Mouse (Mus musculus): ENCODE results near the gene Aqp2.

Gene Aqp2

DNA sequence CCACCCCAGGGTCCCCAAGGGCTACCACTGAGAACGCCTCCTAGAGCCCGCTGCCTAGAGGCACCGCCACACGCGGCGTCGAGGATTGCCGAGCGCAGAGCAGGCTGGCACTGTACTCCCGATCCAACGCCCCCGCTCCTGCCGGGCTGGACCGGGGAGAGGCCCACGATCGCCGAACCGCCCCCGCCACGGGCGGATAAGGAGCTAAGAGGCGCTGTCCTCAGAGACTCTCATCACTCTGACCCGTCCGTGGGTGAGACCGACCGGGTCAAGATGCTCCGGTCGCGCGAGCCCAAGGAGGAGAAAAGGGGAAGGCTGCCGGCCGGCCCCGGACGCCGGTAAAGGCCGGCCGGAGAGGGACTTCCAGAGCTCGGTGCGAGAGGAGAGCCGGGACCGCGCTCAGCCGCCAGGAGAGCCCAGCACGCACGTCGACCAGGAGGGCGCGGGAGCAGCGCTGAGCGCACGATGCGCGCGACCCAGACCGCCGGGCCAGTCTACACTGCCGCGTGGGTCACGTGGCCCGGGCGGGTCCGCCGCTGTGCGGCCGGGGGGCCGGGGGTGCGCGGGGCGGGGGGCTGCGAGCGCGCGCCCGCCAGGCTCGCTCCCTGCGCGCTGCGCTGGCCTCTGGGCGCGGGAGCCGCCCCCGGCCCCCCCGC lies 11.7 kb downstream of the Aqp2 start, which contains the start of gene Aqp5:
Aqp5 (plus strand) TSS at position 354 of the 656 bp plus-strand sequence.
- DNase-seq (ENCODE audit: low spot score), result no peak

- peak; percentile 28 for DNase-seq (ENCODE audit: low spot score)
Observed at GRCm38 (mm10) chr15:99592177-99592576, 13.3 kb downstream of the Aqp2 start.

GRCm38 (mm10) chr15:99592877-99593276 lies 14.0 kb downstream of the Aqp2 start:
- no peak for DNase-seq (ENCODE audit: low spot score)

DNA sequence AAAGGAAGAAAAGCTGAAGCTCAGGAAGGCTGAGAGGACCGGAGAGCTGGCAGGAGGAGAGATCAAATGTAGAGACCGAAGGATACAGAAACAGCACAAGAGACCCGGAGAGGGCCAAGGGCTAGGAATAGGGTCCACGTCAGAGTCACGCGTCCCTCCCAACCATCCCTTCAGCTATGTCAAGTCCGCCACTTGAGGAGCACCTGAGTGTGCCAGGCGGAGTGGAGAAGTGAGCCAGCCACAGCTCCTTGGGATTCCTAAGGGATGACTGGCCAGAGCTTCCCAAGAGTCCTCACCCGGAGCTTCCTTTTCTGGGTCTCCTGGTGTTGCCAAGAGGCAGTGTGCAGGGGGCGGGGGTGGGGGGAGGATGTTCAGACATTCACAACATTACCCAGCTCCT lies 16.1 kb downstream of the Aqp2 start:
- no peak for DNase-seq (ENCODE audit: low spot score)

DNA sequence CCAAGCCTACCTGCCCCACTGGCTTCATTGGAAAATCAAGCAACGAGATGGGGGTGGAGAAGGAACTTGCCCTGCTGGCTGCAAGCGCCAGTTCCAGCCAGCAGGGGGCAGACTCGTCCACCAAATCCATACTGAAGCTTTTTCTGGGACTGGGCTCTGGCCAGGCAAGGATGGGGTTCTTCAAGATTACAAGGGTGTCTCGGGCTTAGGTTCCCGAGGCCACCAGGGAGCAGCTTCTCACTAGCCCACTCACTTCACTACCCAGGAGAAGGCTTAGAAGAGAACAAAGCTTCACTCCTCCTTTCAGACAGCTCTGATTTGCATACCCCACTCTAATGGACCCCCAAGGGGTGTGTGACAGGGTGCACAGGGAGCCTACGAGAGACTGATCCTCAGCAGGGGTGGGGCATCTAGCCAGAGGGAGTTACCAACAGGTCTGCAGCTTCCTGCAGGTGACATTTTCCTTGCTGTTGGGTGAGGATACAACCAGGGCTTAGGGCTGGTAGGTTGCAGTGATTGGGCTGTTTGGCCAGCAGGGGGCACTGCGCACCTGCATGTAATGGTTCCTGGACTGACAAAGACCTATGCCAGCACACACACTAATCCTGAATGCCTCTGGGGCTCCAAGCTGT lies 17.3 kb downstream of the Aqp2 start:
- peak; percentile 64 for DNase-seq (ENCODE audit: low spot score)

- DNase-seq (ENCODE audit: low spot score), result no peak
Observed at GRCm38 (mm10) chr15:99596841-99597240, 18.0 kb downstream of the Aqp2 start.

GRCm38 (mm10) chr15:99597596-99597995 lies 18.7 kb downstream of the Aqp2 start:
- DNase-seq (ENCODE audit: low spot score), result no peak

GRCm38 (mm10) chr15:99599245-99600070 lies 20.6 kb downstream of the Aqp2 start:
- no peak for DNase-seq (ENCODE audit: low spot score)

DNA sequence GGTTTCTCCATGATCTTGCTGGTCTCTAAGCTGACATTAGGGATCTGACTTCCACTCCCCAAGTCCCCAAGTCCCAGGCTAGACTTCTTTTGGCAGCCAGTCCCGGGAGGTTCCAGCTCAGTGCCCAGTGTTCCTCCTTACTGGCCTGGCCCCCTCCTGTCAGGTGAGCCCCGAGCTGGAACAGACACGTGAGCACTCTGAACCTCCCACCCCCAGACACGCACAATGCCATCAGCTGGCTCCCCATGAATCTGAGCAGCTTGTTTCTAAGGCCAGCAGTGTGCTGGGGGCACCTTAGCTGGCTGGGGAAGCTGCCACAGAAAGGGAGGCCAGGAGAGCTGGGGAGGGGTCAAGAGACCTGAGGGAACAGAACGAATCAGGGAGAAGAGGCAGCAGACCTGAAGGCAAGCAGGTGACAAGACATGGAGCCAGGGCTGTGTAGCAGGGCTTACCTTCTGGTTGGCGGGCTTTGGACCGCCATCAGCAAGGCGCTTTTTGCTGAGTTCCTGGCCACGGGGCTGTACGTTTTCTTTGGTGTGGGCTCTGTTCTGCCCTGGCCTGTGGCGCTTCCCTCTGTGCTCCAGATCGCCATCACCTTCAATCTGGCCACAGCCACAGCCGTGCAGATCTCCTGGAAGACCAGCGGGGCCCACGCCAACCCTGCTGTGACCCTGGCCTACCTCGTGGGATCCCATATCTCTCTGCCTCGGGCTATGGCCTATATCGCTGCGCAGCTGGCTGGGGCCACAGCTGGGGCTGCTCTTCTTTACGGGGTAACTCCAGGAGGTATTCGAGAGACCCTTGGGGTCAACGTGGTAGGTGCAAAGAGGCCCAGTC lies 22.3 kb downstream of the Aqp2 start, which contains the start of gene Aqp6:
Aqp6 (plus strand) TSS at position 415 of the 837 bp plus-strand sequence.
- no peak for DNase-seq (ENCODE audit: low spot score)

DNA sequence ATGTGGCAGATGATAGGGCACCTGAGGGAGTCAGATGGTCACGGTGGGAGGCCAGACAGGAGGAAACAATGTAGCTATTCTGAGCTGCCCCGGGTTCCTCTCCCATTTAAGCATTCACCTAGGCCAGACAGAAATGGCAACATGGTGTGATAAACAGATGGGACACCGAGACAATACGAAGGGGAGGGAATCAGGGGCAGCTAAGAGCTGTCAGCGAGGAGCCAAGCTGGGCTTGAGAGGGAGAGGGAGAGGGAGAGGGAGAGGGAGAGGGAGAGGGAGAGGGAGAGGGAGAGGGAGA lies 22.9 kb downstream of the Aqp2 start:
- no peak for DNase-seq (ENCODE audit: low spot score)

DNA sequence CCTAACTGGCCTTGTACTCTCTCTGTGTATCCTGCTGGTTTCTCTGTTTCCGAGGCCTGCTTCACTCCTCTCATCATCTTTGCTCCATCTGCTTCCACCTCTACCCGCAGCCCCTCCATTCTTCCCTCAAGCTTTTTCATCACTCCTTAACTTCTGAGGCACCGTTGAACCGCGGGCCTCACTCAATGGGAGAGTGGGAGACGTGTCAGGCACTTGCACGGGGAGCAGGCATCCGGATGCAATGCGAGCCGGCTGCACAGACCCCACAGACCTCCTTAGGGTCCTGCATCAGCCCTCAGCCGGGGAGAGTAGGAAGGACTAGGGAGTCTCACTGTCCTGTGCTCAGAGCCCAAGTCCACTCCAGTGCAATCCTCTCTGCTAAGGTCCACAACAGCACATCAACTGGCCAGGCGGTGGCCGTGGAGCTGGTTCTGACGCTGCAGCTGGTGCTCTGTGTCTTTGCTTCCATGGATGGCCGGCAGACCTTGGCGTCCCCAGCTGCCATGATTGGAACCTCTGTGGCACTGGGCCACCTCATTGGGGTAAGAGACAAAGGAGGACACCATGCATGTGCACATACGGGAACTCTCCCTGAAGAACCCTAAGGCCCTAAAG lies 23.5 kb downstream of the Aqp2 start:
- DNase-seq (ENCODE audit: low spot score), result no peak

DNA sequence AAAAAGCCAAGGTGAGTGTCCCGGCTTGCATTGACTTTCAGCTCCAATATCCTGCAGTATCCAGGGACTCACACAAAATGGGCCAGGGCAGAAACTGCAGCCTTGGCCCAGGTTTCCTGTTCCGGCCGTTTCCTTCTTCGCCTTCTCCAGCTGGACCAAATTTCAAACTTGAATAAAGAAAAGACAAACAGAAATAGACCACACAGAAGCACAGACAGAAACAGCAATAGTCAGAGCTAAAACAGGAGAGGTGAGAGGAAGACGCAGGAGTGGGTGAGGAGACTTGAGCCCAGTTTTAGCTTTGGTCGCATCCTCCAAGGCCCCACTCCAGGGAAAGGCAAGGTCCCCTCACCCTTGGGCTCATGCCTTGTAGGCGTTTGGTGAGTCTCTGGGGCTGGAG lies 24.4 kb downstream of the Aqp2 start:
- DNase-seq (ENCODE audit: low spot score), result no peak

DNA sequence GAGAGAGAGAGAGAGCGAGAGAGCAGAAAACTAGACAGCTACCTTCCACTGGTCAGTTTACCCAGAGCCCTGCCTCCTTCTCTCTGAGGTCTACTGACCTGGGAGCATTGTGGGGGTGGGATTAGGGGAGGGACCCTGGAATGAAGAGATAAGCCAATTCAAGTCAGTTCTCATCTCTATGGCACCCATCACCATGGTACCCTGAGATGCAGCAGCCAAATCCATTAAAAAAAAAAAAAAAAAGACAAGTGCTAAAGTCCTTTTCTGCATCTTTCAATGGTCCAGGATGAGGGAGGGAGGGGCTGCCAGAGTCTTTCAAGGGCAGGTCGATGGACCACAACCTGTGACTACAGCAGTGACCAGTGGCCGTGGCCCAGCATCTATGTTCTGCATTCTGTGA lies 26.7 kb downstream of the Aqp2 start:
- DNase-seq (ENCODE audit: low spot score), result no peak

GRCm38 (mm10) chr15:99606515-99606914 lies 27.7 kb downstream of the Aqp2 start:
- DNase-seq (ENCODE audit: low spot score), result no peak

DNA sequence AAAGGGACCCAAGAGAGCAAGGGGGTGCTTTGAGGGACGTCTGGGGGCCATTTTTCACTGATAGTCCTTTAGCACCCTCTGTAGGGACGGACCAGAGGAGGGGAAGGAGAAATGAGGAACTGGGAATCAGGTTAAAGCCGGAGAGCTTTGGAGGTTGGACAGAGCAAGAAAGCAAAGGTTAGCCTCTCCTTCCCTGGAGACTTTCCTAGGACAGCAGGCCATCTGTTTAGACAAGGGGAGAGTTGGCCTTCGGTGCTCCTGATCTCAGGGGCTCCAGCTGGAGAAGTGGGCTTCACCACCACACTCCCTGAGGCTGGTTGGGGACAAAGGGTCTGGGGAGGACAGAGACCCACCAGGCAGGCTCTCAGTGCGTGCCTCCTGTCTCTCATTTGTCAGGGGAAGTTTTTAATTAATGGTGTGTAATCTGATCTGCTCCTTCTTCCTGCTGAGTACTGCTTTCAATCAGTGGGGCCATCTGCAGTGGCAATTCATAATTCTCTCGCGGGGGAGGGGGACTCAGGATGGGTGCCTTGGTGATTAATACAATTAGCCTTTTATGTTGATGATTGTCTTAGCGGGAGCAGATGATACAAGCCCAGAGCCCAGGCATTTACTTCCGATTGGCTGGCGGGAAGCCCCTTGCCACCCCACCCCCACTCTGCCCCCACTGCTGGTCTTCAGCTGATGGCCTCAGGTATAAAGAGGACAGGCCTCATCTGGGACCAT lies 28.7 kb downstream of the Aqp2 start:
- no peak for DNase-seq (ENCODE audit: low spot score)

- DNase-seq (ENCODE audit: low spot score), result no peak
Observed at GRCm38 (mm10) chr15:99608382-99609125, 29.7 kb downstream of the Aqp2 start.

DNA sequence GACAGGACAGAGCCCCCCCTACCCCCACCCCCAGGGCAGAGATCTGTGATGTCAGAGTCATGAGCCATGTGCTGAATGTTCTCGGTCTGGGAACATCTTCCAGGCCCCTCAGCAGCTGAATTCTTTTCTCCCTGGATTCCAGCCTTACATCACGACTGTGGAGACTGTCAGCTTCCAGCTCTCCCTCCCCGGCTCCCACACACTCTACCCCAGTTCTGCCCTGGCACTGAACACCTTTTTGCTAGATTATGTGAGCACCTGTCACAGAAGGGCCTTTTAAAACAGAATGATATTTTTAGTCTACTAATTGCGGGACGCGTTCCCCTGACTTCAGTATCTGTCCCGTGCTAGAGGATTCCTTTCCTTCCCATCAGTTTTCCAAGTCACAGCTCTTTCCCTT lies 32.7 kb downstream of the Aqp2 start:
- no peak for DNase-seq (ENCODE audit: low spot score)

GRCm38 (mm10) chr15:99614273-99614672 lies 35.4 kb downstream of the Aqp2 start:
- no peak for DNase-seq (ENCODE audit: low spot score)

- DNase-seq (ENCODE audit: low spot score), result no peak
Observed at GRCm38 (mm10) chr15:99614753-99615152, 35.9 kb downstream of the Aqp2 start.

- DNase-seq (ENCODE audit: low spot score), result no peak
Observed at GRCm38 (mm10) chr15:99615246-99615645, 36.4 kb downstream of the Aqp2 start.
